Mouse (Mus musculus): ENCODE measurements around the gene Gtpbp6. TPM values are rescaled to one million over a fixed set of nuclear protein-coding genes. Genes with fewer than 3 reads are reported as not detected.
"Not testable (repeated sequence)": the region's sequence is repeated elsewhere in the genome, so short reads cannot be mapped to it uniquely, and the experiment has no call there.

The Gtpbp6 gene
- polyA plus RNA-seq (2015; fragmentation: Nextera tagmentation; extraction: Ambion mirVana), result 34.6 and 34.8 TPM in 2 replicates

GRCm38 (mm10) chr5:110107581-110108304 is at the start of gene Gtpbp6:
Gene Gtpbp6 (minus strand): TSS chr5:110108197.
- Histone ChIP-seq H3K36me3 (ENCODE audit: control insufficient read depth, insufficient read depth, low read length) (peaks cover 37% of the 10 kb centered on the region), H3K27me3 (ENCODE audit: control insufficient read depth, insufficient read depth, low read depth, low read length) (no peaks in the 10 kb centered on the region), H3K4me1 (replicated peaks; ENCODE audit: control insufficient read depth, insufficient read depth, low read length) (peaks cover 13% of the 10 kb centered on the region), H3K4me2 (ENCODE audit: low read depth, low read length) (peak within 1 kb of the TSS; percentile 67), H3K9ac (ENCODE audit: low read length) (peak within 1 kb of the TSS; percentile 92), H3K9me3 (ENCODE audit: control insufficient read depth, low read length) (peaks cover 7% of the 10 kb centered on the region; the same call in 1 of the 2 replicates), H3K27ac (ENCODE audit: low read length) (peak within 1 kb of the TSS; percentile 99), H3K4me3 (ENCODE audit: low read length) (peak within 1 kb of the TSS; percentile 74)
- peak; percentile 88 for ATAC-seq (ENCODE audit: low read depth)
- under 1% methylated on average over 69 of the region's 71 CpGs for WGBS

GRCm38 (mm10) chr5:110143007-110143406 is 35.0 kb upstream of the Gtpbp6 start:
- H3K27me3 ChIP-seq (ENCODE audit: control insufficient read depth, insufficient read depth, low read depth, low read length), result no peaks in the 10 kb centered on the region
- no peaks in the 10 kb centered on the region for H3K4me1 ChIP-seq (replicated peaks; ENCODE audit: control insufficient read depth, insufficient read depth, low read length)
- no peak for ATAC-seq (ENCODE audit: low read depth)
- H3K27ac ChIP-seq (ENCODE audit: low read length), result no peak overlapping the region
- 86% methylated on average over 5 of the region's 5 CpGs for WGBS
- no peak overlapping the region for H3K4me2 ChIP-seq (ENCODE audit: low read depth, low read length)
- peaks cover 39% of the 10 kb centered on the region for H3K36me3 ChIP-seq (ENCODE audit: control insufficient read depth, insufficient read depth, low read length)
- no peaks in the 10 kb centered on the region for H3K9me3 ChIP-seq (ENCODE audit: control insufficient read depth, low read length)
- H3K4me3 ChIP-seq (ENCODE audit: low read length), result no peak overlapping the region
- H3K9ac ChIP-seq (ENCODE audit: low read length), result no peak overlapping the region

- H3K4me2 ChIP-seq (ENCODE audit: low read depth, low read length), result no peak overlapping the region
- no peak overlapping the region for H3K4me3 ChIP-seq (ENCODE audit: low read length)
- H3K27ac ChIP-seq (ENCODE audit: low read length), result no peak overlapping the region
- H3K9ac ChIP-seq (ENCODE audit: low read length), result no peak overlapping the region
- no peaks in the 10 kb centered on the region for H3K9me3 ChIP-seq (ENCODE audit: control insufficient read depth, low read length)
- no peak for ATAC-seq (ENCODE audit: low read depth)
- H3K36me3 ChIP-seq (ENCODE audit: control insufficient read depth, insufficient read depth, low read length), result peaks cover 35% of the 10 kb centered on the region
- WGBS, result 85% methylated on average over 2 of the region's 2 CpGs
- H3K4me1 ChIP-seq (replicated peaks; ENCODE audit: control insufficient read depth, insufficient read depth, low read length), result no peaks in the 10 kb centered on the region
- H3K27me3 ChIP-seq (ENCODE audit: control insufficient read depth, insufficient read depth, low read depth, low read length), result no peaks in the 10 kb centered on the region
Observed at GRCm38 (mm10) chr5:110142309-110142708, 34.3 kb upstream of the Gtpbp6 start.

- Histone ChIP-seq H3K36me3 (ENCODE audit: control insufficient read depth, insufficient read depth, low read length) (peaks cover 25% of the 10 kb centered on the region), H3K4me3 (ENCODE audit: low read length) (no peak overlapping the region), H3K27me3 (ENCODE audit: control insufficient read depth, insufficient read depth, low read depth, low read length) (no peaks in the 10 kb centered on the region), H3K4me2 (ENCODE audit: low read depth, low read length) (no peak overlapping the region), H3K27ac (ENCODE audit: low read length) (no peak overlapping the region), H3K9me3 (ENCODE audit: control insufficient read depth, low read length) (no peaks in the 10 kb centered on the region), H3K4me1 (replicated peaks; ENCODE audit: control insufficient read depth, insufficient read depth, low read length) (0 out of 2 replicates have a peak, but pooled peaks cover 2% of the 10 kb centered on the region), H3K9ac (ENCODE audit: low read length) (no peak overlapping the region)
- 86% methylated on average over 7 of the region's 7 CpGs for WGBS
- no peak for ATAC-seq (ENCODE audit: low read depth)
Observed at GRCm38 (mm10) chr5:110140424-110140823, 32.4 kb upstream of the Gtpbp6 start.

GRCm38 (mm10) chr5:110139325-110139724 is 31.3 kb upstream of the Gtpbp6 start:
- H3K9me3 ChIP-seq (ENCODE audit: control insufficient read depth, low read length), result peaks cover 3% of the 10 kb centered on the region; the same call in 1 of the 2 replicates
- H3K27ac ChIP-seq (ENCODE audit: low read length), result no peak overlapping the region
- ATAC-seq (ENCODE audit: low read depth), result no peak
- no peak overlapping the region for H3K4me2 ChIP-seq (ENCODE audit: low read depth, low read length)
- 92% methylated on average over 3 of the region's 3 CpGs for WGBS
- H3K27me3 ChIP-seq (ENCODE audit: control insufficient read depth, insufficient read depth, low read depth, low read length), result no peaks in the 10 kb centered on the region
- H3K4me3 ChIP-seq (ENCODE audit: low read length), result no peak overlapping the region
- H3K36me3 ChIP-seq (ENCODE audit: control insufficient read depth, insufficient read depth, low read length), result peaks cover 17% of the 10 kb centered on the region
- no peak overlapping the region for H3K9ac ChIP-seq (ENCODE audit: low read length)
- H3K4me1 ChIP-seq (replicated peaks; ENCODE audit: control insufficient read depth, insufficient read depth, low read length), result 0 out of 2 replicates have a peak, but pooled peaks cover 5% of the 10 kb centered on the region

GRCm38 (mm10) chr5:110137816-110138215 is 29.8 kb upstream of the Gtpbp6 start:
- Histone ChIP-seq H3K9me3 (ENCODE audit: control insufficient read depth, low read length) (peaks cover 3% of the 10 kb centered on the region), H3K4me3 (ENCODE audit: low read length) (no peak overlapping the region), H3K36me3 (ENCODE audit: control insufficient read depth, insufficient read depth, low read length) (peaks cover 10% of the 10 kb centered on the region; the same call in 1 of the 2 replicates), H3K27me3 (ENCODE audit: control insufficient read depth, insufficient read depth, low read depth, low read length) (no peaks in the 10 kb centered on the region), H3K4me1 (replicated peaks; ENCODE audit: control insufficient read depth, insufficient read depth, low read length) (0 out of 2 replicates have a peak, but pooled peaks cover 5% of the 10 kb centered on the region), H3K27ac (ENCODE audit: low read length) (no peak overlapping the region), H3K9ac (ENCODE audit: low read length) (no peak overlapping the region), H3K4me2 (ENCODE audit: low read depth, low read length) (no peak overlapping the region)
- 93% methylated on average over 3 of the region's 3 CpGs for WGBS
- no peak for ATAC-seq (ENCODE audit: low read depth)

GRCm38 (mm10) chr5:110136087-110136464 is 28.1 kb upstream of the Gtpbp6 start:
- peak; percentile 39 for ATAC-seq (ENCODE audit: low read depth)
- Histone ChIP-seq H3K27me3 (ENCODE audit: control insufficient read depth, insufficient read depth, low read depth, low read length) (no peaks in the 10 kb centered on the region), H3K9me3 (ENCODE audit: control insufficient read depth, low read length) (peaks cover 3% of the 10 kb centered on the region), H3K36me3 (ENCODE audit: control insufficient read depth, insufficient read depth, low read length) (no peaks in the 10 kb centered on the region), H3K27ac (ENCODE audit: low read length) (no peak overlapping the region), H3K4me1 (replicated peaks; ENCODE audit: control insufficient read depth, insufficient read depth, low read length) (0 out of 2 replicates have a peak, but pooled peaks cover 5% of the 10 kb centered on the region), H3K4me2 (ENCODE audit: low read depth, low read length) (peak overlapping the region; percentile 88), H3K4me3 (ENCODE audit: low read length) (peak overlapping the region; percentile 70), H3K9ac (ENCODE audit: low read length) (peak overlapping the region; percentile 67)
- 4% methylated on average over 18 of the region's 18 CpGs for WGBS

GRCm38 (mm10) chr5:110135293-110136086 is 27.5 kb upstream of the Gtpbp6 start, which contains the start of gene Chfr:
Gene Chfr (plus strand): TSS chr5:110135842.
- no peaks in the 10 kb centered on the region for H3K27me3 ChIP-seq (ENCODE audit: control insufficient read depth, insufficient read depth, low read depth, low read length)
- peak within 1 kb of the TSS; percentile 25; the same call in 1 of the 2 replicates for H3K27ac ChIP-seq (ENCODE audit: low read length)
- peaks cover 3% of the 10 kb centered on the region for H3K9me3 ChIP-seq (ENCODE audit: control insufficient read depth, low read length)
- H3K36me3 ChIP-seq (ENCODE audit: control insufficient read depth, insufficient read depth, low read length), result peaks cover 4% of the 10 kb centered on the region; the same call in 1 of the 2 replicates
- H3K4me3 ChIP-seq (ENCODE audit: low read length), result peak within 1 kb of the TSS; percentile 70
- H3K4me1 ChIP-seq (replicated peaks; ENCODE audit: control insufficient read depth, insufficient read depth, low read length), result 0 out of 2 replicates have a peak, but pooled peaks cover 5% of the 10 kb centered on the region
- 4% methylated on average over 39 of the region's 46 CpGs for WGBS
- ATAC-seq (ENCODE audit: low read depth), result peak; percentile 100
- H3K4me2 ChIP-seq (ENCODE audit: low read depth, low read length), result peak within 1 kb of the TSS; percentile 88
- H3K9ac ChIP-seq (ENCODE audit: low read length), result peak within 1 kb of the TSS; percentile 67

GRCm38 (mm10) chr5:110122380-110122779 is 14.4 kb upstream of the Gtpbp6 start:
- not testable (repeated sequence) for H3K36me3 ChIP-seq (ENCODE audit: control insufficient read depth, insufficient read depth, low read length); H3K4me3 ChIP-seq (ENCODE audit: low read length); H3K4me1 ChIP-seq (replicated peaks; ENCODE audit: control insufficient read depth, insufficient read depth, low read length); H3K9ac ChIP-seq (ENCODE audit: low read length); H3K4me2 ChIP-seq (ENCODE audit: low read depth, low read length); H3K27me3 ChIP-seq (ENCODE audit: control insufficient read depth, insufficient read depth, low read depth, low read length); H3K9me3 ChIP-seq (ENCODE audit: control insufficient read depth, low read length); ATAC-seq (ENCODE audit: low read depth); H3K27ac ChIP-seq (ENCODE audit: low read length)
- WGBS, result 79% methylated on average over 3 of the region's 3 CpGs

Measured in lung, embryonic 16.5 days (tissue).